Mouse (Mus musculus) spleen, adult 18-20 months (tissue): Measurements from ENCODE around the gene Gm5483.
"Not testable (repeated sequence)": the region's sequence is repeated elsewhere in the genome, so short reads cannot be mapped to it uniquely, and the experiment has no call there.

Source experiments
- DNase-seq, 2 experiments: peaks; one replicate each; pipeline ENCODE4 v3.0.0; 2022; ENCODE audit warnings: mixed read lengths in 2 of 2

The Gm5483 gene

DNA sequence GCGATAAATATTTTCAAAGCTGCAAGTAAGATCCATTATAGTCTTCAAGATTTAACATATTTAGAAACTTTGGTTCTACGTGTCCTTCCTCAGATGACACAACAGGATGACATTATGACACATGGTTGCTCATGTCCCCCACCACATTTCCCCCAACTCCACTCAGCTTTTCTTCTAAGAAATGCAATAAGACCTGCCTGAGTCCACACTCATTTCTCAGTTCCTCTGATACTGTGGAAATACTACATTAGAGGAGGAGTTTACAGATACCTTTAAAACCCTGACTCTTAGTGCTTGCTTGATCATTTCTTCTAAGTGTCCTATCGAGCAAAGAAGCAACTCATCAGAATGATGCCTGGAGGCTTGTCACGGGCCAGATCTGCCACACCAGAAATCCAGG, at the start of gene Gm5483:
Gene Gm5483, plus strand, starts transcription at position 301 of the 400 bp plus-strand sequence.
- DNase-seq: not testable (repeated sequence)

DNA sequence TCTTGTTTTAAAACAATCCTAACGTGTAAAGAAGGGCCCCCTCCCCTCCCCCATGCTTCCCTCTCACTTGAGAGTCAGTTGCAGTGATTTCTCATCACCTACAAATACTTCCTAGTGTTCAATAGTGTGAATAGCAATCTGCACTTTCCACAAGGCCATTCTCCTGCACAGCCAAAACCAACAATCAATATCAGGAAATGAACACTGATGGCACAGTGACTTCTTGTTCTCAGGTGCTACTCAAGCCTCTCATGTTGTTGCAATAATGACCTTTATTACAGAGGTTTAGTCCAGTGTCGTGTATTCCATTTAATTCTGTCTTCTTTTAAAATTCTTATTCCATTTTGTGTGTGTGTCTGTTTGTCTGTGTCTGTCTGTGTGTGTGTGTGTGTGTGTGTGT, 45.8 kb upstream of the Gm5483 start:
- no peak for DNase-seq

DNA sequence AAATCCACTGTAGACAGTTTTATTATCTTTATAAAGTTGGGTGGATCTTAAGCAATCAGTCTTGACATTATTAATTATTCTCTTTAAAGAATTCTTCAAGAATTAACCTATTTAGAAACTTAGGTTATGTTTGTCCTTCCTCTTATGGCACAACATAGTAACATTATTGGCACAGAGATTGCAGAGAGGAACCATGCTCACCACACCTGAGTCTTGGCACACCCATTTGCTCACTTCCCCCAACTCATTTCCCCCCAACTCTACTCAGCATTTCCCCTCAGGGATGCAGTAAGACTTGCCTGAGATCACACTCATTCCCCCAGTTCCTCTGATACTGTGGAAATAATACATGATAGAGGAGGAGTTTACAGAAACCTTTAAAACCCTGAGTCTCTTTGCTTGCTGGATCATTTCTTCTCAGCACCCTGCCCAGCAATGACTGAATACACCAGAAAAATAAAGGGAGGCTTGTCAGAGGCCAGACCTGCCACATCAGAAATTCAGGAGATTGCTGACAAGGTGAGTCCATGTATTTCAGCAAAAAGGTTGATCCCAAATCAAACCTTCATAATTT, 27.5 kb upstream of the Gm5483 start, which contains the start of gene Stfa2l1:
Gene Stfa2l1, plus strand, starts transcription at position 410 of the 574 bp plus-strand sequence.
- no peak for DNase-seq

DNA sequence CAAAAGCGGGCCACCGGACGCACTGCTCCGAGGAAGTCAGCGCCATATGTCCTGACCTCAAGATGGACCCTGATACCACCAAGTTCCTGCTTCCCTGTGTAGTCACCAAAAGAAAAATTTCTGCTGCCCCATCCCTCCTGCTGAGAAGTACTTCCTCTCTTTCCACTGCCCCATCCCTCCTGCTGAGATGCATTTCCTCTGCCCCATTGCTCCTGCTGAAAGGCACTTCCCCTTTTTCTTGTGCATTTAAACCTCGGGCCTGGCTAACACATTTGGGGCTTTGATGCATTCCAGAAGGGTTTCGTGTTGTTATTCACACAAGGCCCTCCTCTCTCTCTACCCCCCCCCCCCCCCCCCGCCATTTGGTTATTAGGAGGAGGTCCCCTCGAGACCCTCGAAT, 16.2 kb upstream of the Gm5483 start:
- not testable (repeated sequence) for DNase-seq

DNA sequence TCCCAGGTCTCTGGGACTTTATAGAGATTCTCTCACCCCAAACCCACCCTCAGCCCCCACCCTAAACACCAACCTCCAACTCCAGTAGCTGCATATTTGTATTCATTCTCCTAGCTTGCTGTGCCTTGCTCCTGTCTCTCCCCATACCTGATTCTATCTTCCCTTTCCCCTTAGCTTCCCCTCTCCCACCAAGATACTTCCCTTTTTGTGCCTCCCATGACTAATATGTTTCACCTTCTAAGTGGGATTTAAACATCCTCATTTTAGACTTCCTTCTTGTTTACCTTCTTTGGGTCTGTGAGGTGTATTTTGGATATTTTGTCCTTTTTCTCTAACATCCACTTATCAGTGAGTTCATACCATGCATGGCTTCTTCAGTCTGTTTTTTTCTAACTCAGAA, 7.9 kb upstream of the Gm5483 start:
- no peak for DNase-seq

DNA sequence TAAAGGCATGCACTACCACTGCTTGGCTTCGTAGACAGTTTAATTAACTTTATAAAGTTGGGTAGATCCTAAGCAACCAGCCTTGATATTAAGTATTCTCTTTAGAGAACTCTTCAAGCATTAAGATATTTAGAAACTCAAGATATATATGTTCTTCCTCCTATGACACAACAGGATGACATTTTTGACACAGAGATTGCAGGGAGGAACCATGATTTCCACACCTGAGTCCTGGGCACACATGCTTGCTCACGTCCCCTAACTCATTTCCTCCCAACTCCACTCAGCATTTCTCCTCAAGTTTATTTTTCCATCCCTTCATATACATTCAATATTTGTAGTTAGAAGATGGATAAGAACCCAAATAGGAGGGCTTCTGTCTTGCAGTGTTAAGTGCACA, 4.1 kb upstream of the Gm5483 start:
- DNase-seq: no peak

DNA sequence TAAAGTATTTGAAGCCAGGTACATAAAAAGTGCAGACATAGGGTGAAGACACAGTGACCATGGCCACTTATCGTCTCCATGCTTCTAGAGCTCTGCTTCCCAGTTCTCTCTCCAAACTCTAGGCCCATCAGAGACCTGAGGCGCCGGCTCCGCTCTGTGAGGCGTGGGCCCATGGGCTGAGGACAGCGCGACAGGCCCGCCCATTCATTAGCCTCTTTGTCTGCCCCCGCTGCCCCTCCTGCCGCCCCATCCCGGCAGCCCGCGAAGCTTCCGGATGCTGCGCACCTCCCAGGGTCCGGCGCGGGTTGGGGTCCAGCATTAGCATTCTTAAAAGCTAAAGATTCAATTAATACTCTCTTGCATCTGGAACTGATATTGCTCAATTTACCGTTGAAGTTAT, 15.2 kb downstream of the Gm5483 start:
- DNase-seq: no peak

DNA sequence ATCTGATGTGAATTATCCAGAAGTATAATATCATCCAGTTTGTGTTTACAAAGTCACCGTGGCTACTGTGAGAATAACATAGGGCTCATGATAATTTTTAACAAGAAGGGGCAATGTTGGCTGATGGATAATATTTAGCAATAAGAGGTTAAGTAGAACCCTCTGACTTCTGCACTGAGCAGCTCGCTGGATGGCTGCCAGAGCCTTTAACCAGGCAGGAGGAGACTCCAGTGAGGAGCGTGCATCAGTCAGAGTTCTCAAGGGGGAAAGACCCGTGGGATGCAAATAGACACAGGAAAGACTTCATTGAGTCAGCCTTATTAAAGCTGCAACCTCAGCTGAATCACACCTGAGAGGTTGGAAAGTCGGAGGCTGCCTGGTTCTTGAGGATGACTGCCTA, 19.8 kb downstream of the Gm5483 start:
- DNase-seq: no peak

DNA sequence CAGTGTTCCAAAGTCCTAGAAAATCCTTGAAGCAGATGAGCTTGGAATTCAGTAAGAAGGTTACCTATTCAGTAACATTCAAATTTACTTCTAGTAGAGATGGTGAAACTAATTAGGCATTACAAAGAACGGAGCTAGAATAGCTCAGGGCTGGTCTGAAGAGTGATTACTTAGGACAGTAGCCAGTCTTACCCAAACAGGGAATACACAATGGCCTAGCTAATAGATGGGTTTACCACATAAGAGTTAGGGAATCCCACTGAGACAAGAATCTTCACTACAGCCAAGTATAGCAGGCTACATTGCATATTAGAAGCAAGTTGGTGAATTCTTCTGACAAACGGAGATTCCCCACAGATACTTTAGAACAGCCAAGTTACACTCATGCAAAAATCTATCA, 21.7 kb downstream of the Gm5483 start:
- DNase-seq: not testable (repeated sequence)

DNA sequence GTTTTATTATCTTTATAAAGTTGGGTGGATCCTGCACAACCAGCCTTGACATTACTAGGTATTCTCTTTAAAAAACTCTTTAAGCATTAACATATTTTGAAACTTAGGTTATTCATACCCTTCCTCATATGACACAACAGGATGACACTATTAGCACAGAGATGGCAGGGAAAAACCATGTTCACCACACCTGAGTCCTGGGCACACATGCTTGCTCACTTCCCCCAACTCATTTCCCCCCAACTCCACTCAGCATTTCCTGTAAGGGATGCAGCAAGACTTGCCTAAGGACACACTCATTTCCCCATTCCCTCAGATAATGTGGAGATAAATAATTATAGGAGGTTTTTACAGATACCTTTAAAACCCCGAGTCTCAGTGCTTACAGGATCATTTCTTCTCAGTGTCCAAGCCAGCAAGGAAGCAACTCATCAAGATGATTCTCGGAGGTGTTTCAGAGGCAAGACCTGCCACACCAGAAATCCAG, 26.0 kb downstream of the Gm5483 start, which contains the start of gene Gm5416:
Gene Gm5416, plus strand, starts transcription at position 437 of the 487 bp plus-strand sequence.
- no peak for DNase-seq

DNA sequence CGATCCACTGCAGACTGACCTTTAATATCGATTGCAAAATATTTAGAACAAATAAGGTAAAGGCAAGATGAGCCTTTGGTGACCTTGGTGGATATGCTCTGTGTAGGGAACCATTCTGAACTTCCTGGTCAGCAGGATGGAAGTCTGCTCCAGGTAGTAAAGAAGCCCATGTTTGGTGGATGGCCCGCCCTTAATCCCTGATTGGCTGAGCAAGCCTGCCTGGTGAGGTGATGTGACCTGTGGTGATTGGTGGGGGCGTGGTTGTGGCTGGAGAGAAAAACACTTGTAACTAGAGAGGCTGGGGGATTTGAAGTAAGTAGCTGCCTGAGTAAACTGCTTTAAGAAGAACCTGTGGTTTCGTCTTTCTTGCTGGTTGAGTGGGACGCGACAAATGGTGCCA, 37.2 kb downstream of the Gm5483 start, which contains the start of gene 2010005H15Rik:
Gene 2010005H15Rik, plus strand, starts transcription at position 301 of the 400 bp plus-strand sequence.
- not testable (repeated sequence) for DNase-seq
